Mouse (Mus musculus): ENCODE measurements at regions not wholly inside any gene's neighbourhood (a gene's known extent, or its start where the extent isn't known, plus 50 kb on each side); places are given as distances from the start of the nearest gene placed in this dataset.

GRCm38 (mm10) chr14:25226840-25227506, 232.0 kb upstream of the Zmiz1 start:
- peak; percentile 72 for DNase-seq (ENCODE audit: low read depth)

DNA sequence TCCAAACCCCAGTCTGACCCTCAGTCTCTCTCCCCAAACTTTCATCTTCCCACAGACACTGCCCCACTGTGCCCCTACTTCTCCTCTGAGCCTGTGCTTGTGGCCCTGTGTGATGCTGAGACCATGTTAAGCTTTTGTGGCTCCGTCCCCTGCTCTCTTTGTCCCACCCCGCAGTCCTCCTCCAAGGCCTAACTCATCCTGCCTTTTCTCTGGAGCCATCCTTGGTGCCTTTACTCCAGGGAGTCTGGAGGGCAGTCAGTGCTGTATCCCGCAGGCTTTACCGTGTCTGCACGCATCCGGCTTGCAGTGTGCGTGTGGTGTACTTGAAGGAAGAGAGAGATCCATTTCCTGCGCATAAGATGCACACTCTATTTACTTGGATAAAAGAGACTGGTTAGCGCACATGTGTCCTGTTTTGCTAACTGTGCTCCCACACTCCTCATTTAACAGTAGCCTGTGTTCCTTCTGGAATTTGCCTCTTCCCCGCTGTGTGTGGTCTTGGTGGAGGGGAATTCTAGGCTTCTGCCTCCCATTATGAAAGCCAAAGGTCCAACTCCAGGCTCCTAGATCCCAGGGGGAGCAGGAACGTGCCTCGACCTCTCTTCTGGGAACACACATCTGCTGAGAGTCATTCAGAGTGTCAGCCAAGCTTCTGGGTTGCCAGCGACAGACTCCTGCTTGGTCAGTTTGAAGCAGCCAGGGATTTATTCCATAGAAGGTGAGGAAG, 230.5 kb upstream of the Zmiz1 start:
- no peak for DNase-seq (ENCODE audit: low read depth)

GRCm38 (mm10) chr14:25229569-25229968, 229.4 kb upstream of the Zmiz1 start:
- peak; percentile 82 for DNase-seq (ENCODE audit: low read depth)

GRCm38 (mm10) chr14:25231881-25232280, 227.1 kb upstream of the Zmiz1 start:
- DNase-seq (ENCODE audit: low read depth) = peak; percentile 81

DNA sequence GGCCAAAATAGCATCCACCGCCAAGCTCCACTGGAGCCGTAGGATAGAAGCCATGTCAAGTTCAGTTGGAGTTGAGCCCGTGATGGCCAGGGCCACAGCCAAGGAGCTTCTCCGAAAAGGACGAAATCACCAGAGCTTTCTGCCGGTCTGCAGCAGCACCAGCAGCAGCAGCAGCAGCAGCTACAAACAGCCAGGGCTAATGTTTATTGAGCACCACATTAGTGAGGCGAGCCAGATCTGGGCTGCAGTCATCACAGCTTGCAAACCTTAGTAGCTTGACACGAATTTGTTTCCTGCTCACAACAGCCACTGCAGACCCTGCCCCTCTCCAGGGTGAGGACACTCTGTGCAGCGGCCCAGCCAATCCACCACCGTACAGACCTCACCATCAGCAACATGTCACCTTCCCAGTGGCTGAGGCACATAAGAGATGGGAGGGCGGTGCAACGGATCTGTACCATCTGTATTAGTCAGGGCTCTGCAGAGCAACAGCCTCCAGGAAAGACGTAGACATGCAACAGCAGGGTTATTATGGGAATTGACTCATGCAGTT, 222.5 kb upstream of the Zmiz1 start:
- DNase-seq (ENCODE audit: low read depth) = peak; percentile 34

DNA sequence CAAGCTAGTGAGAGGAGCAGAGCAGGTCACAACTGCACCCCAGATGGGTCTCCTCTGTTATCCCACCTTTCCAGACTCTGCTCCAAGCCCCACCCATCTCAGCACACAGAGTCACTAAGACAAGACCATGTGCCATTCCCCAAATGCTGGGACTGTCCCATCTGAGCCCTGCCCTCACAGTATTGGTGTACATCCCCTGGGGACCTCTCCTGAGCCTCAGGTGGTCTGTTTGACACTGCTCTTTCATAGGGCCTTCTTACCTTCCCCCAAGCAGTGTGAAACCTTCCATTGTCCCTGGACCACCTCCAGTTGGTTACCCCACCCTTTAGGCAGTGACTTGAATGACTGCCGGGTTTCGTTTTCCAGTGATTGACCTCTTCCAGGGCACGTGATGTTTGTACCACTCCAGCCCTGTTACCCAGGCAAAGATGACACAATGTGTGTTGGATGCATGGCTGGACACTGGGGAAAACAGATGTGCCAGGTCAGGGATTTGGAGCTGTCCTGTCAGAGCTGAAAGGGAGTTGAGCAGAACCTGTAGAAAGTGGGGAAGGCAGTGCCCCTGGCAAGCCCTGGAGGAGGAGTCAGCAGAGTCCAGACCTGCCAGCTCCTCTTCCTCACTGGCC, 219.5 kb upstream of the Zmiz1 start:
- no peak for DNase-seq (ENCODE audit: low read depth)

- DNase-seq (ENCODE audit: low read depth) = no peak
These were observed 216.2 kb upstream of the Zmiz1 start for GRCm38 (mm10) chr14:25242753-25243152.

- no peak for DNase-seq (ENCODE audit: low read depth)
These were observed 215.7 kb upstream of the Zmiz1 start for GRCm38 (mm10) chr14:25243289-25243688.

DNA sequence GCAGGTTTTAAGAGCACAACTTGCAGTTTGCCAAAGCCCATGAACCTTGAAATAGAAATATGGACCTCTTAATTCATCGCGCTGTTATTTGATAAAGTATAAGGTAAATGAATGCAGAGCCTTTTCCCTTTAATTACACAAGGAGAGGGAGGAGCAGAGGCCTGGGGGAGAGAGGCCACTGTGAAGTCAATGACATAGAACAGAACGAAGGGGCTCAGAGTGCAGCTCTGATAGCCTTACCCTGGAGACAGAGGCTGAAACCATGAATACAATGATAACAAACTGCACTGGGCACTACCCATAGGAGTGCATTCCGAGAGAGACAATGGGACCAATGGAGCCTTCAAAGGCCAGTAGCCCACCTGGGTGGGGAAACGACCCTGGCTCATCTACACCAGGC, 215.3 kb upstream of the Zmiz1 start:
- no peak for DNase-seq (ENCODE audit: low read depth)

DNA sequence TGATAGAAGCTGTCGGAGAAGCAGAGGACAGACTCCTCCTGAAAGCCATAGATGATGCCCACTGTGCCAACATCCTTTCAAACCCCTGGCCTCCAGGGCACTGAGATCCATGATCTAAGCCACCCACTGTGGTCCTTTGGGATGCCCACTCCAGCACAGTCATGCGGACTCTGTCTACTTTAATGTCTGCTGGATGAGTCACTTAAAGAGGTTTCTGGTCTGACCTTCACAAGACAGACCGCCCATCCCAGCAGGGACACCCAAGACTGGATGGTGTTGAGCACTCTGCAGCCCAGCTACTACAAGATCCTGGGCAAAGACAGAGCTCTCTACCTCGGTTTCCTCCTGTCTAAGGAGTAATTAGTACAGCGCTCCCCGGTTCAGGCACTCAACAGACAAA, 214.1 kb upstream of the Zmiz1 start:
- no peak for DNase-seq (ENCODE audit: low read depth)

DNA sequence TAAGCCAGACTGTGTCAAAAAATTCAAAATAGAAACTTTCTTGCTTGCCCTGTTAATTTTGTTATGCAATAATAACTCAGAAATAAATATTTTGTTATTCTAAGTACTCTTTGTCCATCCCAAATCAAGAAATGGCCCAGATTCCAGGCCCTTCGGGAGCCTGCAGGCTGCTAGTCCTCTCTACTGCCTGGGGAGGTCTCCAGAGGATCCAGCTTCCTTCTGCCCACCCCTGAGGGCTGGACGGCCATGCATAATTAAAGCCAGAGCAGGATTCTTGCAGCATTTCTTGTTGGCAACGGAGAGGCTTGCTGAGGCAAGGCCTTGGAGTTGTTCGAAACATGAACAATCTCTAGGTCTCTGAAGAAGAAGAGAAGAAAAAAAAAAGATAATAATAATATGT, 213.3 kb upstream of the Zmiz1 start:
- DNase-seq (ENCODE audit: low read depth) = peak; percentile 80

GRCm38 (mm10) chr14:25248941-25249340, 210.0 kb upstream of the Zmiz1 start:
- DNase-seq (ENCODE audit: low read depth) = peak; percentile 61

GRCm38 (mm10) chr14:25253016-25253850, 205.8 kb upstream of the Zmiz1 start:
- no peak for DNase-seq (ENCODE audit: low read depth)

DNA sequence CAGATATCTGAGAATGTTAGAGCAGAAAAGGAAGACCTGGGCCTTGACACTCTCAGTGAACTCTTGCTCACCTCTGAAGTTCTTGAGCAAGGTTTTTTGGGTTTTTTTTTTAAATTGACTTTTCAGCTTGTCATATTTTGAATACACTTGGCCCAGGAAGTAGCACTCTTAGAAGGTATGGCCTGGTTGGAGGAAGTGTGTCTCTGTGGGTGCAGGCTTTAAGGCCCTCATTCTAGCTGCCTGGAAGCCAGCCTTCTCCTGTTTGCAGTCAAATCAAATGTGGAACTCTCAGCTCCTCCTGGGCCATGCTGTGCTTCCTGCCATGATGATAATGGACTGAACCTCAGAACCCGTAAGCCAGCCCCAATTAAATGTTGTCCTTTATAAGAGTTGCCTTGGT, 195.9 kb upstream of the Zmiz1 start:
- no peak for DNase-seq (ENCODE audit: low read depth)

GRCm38 (mm10) chr14:25266846-25267245, 192.1 kb upstream of the Zmiz1 start:
- no peak for DNase-seq (ENCODE audit: low read depth)

GRCm38 (mm10) chr14:25268090-25268631, 190.8 kb upstream of the Zmiz1 start:
- DNase-seq (ENCODE audit: low read depth) = no peak

GRCm38 (mm10) chr14:25270227-25270876, 188.6 kb upstream of the Zmiz1 start:
- DNase-seq (ENCODE audit: low read depth) = no peak

GRCm38 (mm10) chr14:25272366-25273156, 186.4 kb upstream of the Zmiz1 start:
- DNase-seq (ENCODE audit: low read depth) = no peak

GRCm38 (mm10) chr14:25279751-25280150, 179.2 kb upstream of the Zmiz1 start:
- no peak for DNase-seq (ENCODE audit: low read depth)

DNA sequence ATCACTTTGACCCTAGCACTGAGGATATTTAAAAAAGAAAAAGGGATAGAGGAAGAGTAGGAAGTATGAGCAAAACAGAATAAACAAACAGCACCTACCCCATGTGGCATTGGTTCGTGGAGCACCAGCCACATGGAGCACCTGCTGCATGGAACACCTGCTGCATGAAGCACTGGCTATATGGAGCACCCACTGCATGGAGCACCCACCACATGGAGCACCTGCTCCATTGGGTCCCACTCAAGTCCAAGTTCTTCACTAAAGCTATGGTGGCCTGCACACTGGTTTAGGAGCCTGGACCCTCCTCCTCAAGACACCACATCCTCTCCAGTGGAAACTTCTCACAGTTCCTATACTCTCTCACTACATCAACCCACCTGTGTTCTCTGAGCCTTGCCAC, 166.4 kb upstream of the Zmiz1 start:
- DNase-seq (ENCODE audit: low read depth) = no peak
